Mouse (Mus musculus) liver, adult 2 months (tissue): Measurements from ENCODE around the gene Dcdc2b. TPM values are rescaled to one million over a fixed set of nuclear protein-coding genes. Genes with fewer than 3 reads are reported as not detected.

ENCODE experiments used
- DNase-seq: peaks from one replicate; pipeline ENCODE4 v3.0.0-alpha.2; 2011; ENCODE audit warnings: low read depth, low spot score; ENCODE audit errors: extremely low read depth
- H3K27ac ChIP-seq: fragments of 200-500 bp; replicated peaks from 2 replicates; pipeline ENCODE4 v1.5.1; 2012; ENCODE audit warnings: low read depth, mild to moderate bottlenecking, control low read depth, inconsistent platforms, low read length; ENCODE audit not compliant: insufficient read depth
- H3K27me3 ChIP-seq: fragments of 200-500 bp; 2 replicates; pipeline ENCODE4 v1.6.1; 2012; ENCODE audit warnings: mild to moderate bottlenecking, moderate library complexity, low read length, inconsistent platforms; ENCODE audit not compliant: control insufficient read depth, insufficient read depth
- H3K36me3 ChIP-seq: fragments of 200-500 bp; 2 replicates; pipeline ENCODE4 v1.6.1; 2012; ENCODE audit warnings: low read length, inconsistent platforms; ENCODE audit not compliant: control insufficient read depth, insufficient read depth
- H3K4me1 ChIP-seq: fragments of 200-500 bp; 2 replicates; pipeline ENCODE4 v1.6.1; 2011; ENCODE audit warnings: low read length; ENCODE audit not compliant: control insufficient read depth, insufficient read depth
- H3K4me3 ChIP-seq: fragments of 200-500 bp; 2 replicates; pipeline ENCODE4 v1.5.1; 2011; ENCODE audit warnings: low read depth, mild to moderate bottlenecking, control low read depth, low read length, moderate library complexity; ENCODE audit not compliant: insufficient read depth
- H3K79me2 ChIP-seq: fragments of 200-500 bp; 2 replicates; pipeline ENCODE4 v1.6.1; 2012; ENCODE audit warnings: inconsistent platforms, mild to moderate bottlenecking, low read length, moderate library complexity; ENCODE audit not compliant: control insufficient read depth, insufficient read depth
- H3K9ac ChIP-seq: fragments of 200-500 bp; 2 replicates; pipeline ENCODE4 v1.6.1; 2012; ENCODE audit warnings: low read depth, mild to moderate bottlenecking, control low read depth, inconsistent platforms, low read length
- CTCF ChIP-seq: fragments of 200-500 bp; IDR thresholded peaks from 2 replicates; pipeline ENCODE4 v1.5.1; 2011; ENCODE audit warnings: low read depth, low read length, control low read depth
- POLR2A ChIP-seq: fragments of 200-500 bp; IDR thresholded peaks from 2 replicates; pipeline ENCODE4 v1.6.1; 2011; ENCODE audit warnings: low read length, control low read depth; ENCODE audit not compliant: insufficient read depth; ENCODE audit errors: extremely low read depth
- WGBS: fragments of 180-500 bp; shearing (Covaris S2); methylation state at CpG from one replicate; pipeline ENCODE4 v1.1.7; 2018; 5-methylcytosine and 5-hydroxymethylcytosine counted together
- polyA plus RNA-seq: library from polyadenylated mRNA; depleted of rRNA; stranded (reverse); fragments of >200 nt; gene quantifications from 2 replicates; pipeline ENCODE4 v1.2.3, GENCODE M21; 2012
- total RNA-seq: library from RNA; depleted of rRNA; stranded (reverse); fragments of >200 nt; gene quantifications from 2 replicates; pipeline ENCODE4 v1.2.3, GENCODE M21; 2014

Dcdc2b gene
- total and polyA plus RNA-seq, 2 experiments = 1.3 to 1.6 TPM

GRCm38 (mm10) chr4:129618786-129619691, 5.0 kb upstream of the Dcdc2b start, which contains the start of gene Iqcc:
TSS of gene Iqcc (minus strand) at chr4:129619099.
- TF ChIP-seq POLR2A = peak; percentile 94
- no peak for TF ChIP-seq CTCF
- 2% methylated on average over 44 of the region's 44 CpGs for WGBS

GRCm38 (mm10) chr4:129618031-129618430, 4.0 kb upstream of the Dcdc2b start:
- no peak overlapping the region for H3K27ac ChIP-seq
- no peaks in the 10 kb centered on the region for H3K27me3 ChIP-seq
- TF ChIP-seq CTCF = no peak
- TF ChIP-seq POLR2A = no peak
- H3K36me3 ChIP-seq = no peaks in the 10 kb centered on the region
- 0 out of 2 replicates have a peak, but pooled peaks cover 4% of the 10 kb centered on the region for H3K79me2 ChIP-seq
- DNase-seq = no peak
- 92% methylated on average over 5 of the region's 5 CpGs for WGBS
- H3K4me3 ChIP-seq = no peak overlapping the region
- no peak overlapping the region; the same call in 1 of the 2 replicates for H3K9ac ChIP-seq
- peaks cover 16% of the 10 kb centered on the region for H3K4me1 ChIP-seq

More at GRCm38 (mm10) chr4:129618786-129619691, 5.0 kb upstream of the Dcdc2b start, which contains the start of gene Iqcc:
- peak within 1 kb of the TSS; percentile 73 for H3K9ac ChIP-seq
- peak; percentile 82 for DNase-seq
- H3K4me1 ChIP-seq = peaks cover 16% of the 10 kb centered on the region
- peak within 1 kb of the TSS; percentile 77 for H3K4me3 ChIP-seq
- no peaks in the 10 kb centered on the region for H3K36me3 ChIP-seq
- H3K79me2 ChIP-seq = 0 out of 2 replicates have a peak, but pooled peaks cover 4% of the 10 kb centered on the region
- peak within 1 kb of the TSS; percentile 79 for H3K27ac ChIP-seq
- no peaks in the 10 kb centered on the region for H3K27me3 ChIP-seq

- Histone ChIP-seq H3K4me3 (no peak overlapping the region), H3K9ac (no peak overlapping the region), H3K4me1 (peaks cover 7% of the 10 kb centered on the region; the same call in 1 of the 2 replicates), H3K27me3 (no peaks in the 10 kb centered on the region), H3K27ac (no peak overlapping the region), H3K79me2 (no peaks in the 10 kb centered on the region), H3K36me3 (no peaks in the 10 kb centered on the region)
- WGBS = 92% methylated on average over 7 of the region's 7 CpGs
- no peak for TF ChIP-seq CTCF
- TF ChIP-seq POLR2A = no peak
- no peak for DNase-seq
Measured at GRCm38 (mm10) chr4:129617121-129617641, 3.1 kb upstream of the Dcdc2b start.

- WGBS = 93% methylated on average over 3 of the region's 3 CpGs
- no peaks in the 10 kb centered on the region for H3K27me3 ChIP-seq
- H3K9ac ChIP-seq = no peak overlapping the region
- DNase-seq = no peak
- peaks cover 7% of the 10 kb centered on the region; the same call in 1 of the 2 replicates for H3K4me1 ChIP-seq
- H3K27ac ChIP-seq = no peak overlapping the region
- H3K36me3 ChIP-seq = no peaks in the 10 kb centered on the region
- no peak overlapping the region for H3K4me3 ChIP-seq
- no peaks in the 10 kb centered on the region for H3K79me2 ChIP-seq
- TF ChIP-seq POLR2A (no peak), CTCF (no peak)
Measured at GRCm38 (mm10) chr4:129616631-129617030, 2.6 kb upstream of the Dcdc2b start.

- H3K36me3 ChIP-seq = no peaks in the 10 kb centered on the region
- H3K27me3 ChIP-seq = no peaks in the 10 kb centered on the region
- no peak overlapping the region for H3K27ac ChIP-seq
- DNase-seq = no peak
- 95% methylated on average over 9 of the region's 9 CpGs for WGBS
- TF ChIP-seq POLR2A (no peak), CTCF (no peak)
- H3K4me1 ChIP-seq = peaks cover 7% of the 10 kb centered on the region; the same call in 1 of the 2 replicates
- no peak overlapping the region for H3K4me3 ChIP-seq
- no peak overlapping the region for H3K9ac ChIP-seq
- H3K79me2 ChIP-seq = no peaks in the 10 kb centered on the region
Measured at GRCm38 (mm10) chr4:129615801-129616290, 1.8 kb upstream of the Dcdc2b start.
